Mouse (Mus musculus) CH12.LX (cell line): ENCODE results near the gene Wnk2. TPM values are rescaled to one million over a fixed set of nuclear protein-coding genes. Genes with fewer than 3 reads are reported as not detected.

Experiments used
- DNase-seq: peaks from one replicate; pipeline ENCODE4 v3.0.0-alpha.2; 2013; ENCODE audit errors: extremely low read depth
- H3K27ac ChIP-seq: 2 replicates; pipeline ENCODE4 v1.5.1; 2012; ENCODE audit warnings: low read depth, mild to moderate bottlenecking, control low read depth, moderate library complexity; ENCODE audit not compliant: insufficient read depth
- H3K27me3 ChIP-seq: replicated peaks from 2 replicates; pipeline ENCODE3; 2012; ENCODE audit warnings: inconsistent platforms
- H3K36me3 ChIP-seq, 2 experiments: replicated peaks in 1 of 2; 2 replicates each; pipeline versions ENCODE3 to v1.6.1; 2012; ENCODE audit warnings: inconsistent platforms in 1 of 2, low read length in 1 of 2, mild to moderate bottlenecking in 1 of 2, mixed read lengths in 1 of 2, moderate library complexity in 1 of 2; ENCODE audit not compliant: control insufficient read depth in 1 of 2, insufficient read depth in 1 of 2
- H3K4me1 ChIP-seq, 2 experiments: 2 replicates each; pipeline ENCODE4 v1.6.1; 2012; ENCODE audit warnings: inconsistent platforms in 1 of 2, moderate library complexity in 1 of 2; ENCODE audit not compliant: insufficient read depth in 2 of 2, control insufficient read depth in 1 of 2
- H3K4me2 ChIP-seq: 2 replicates; pipeline ENCODE4 v1.6.1; 2012; ENCODE audit warnings: low read depth, mild to moderate bottlenecking, control low read depth; ENCODE audit not compliant: poor library complexity, insufficient read depth, severe bottlenecking
- H3K4me3 ChIP-seq, 3 experiments: fragments of 150-350 bp in 1 of 3; sonication (generic) in 1 of 3; replicated peaks in 1 of 3; 2 replicates each; pipeline versions ENCODE3 to v1.5.1; 2011 to 2012; ENCODE audit warnings: low read depth in 2 of 3, low read length in 2 of 3, mild to moderate bottlenecking in 2 of 3, moderate library complexity in 2 of 3, control low read depth in 1 of 3, improper control_type of control experiment in 1 of 3, inconsistent platforms in 1 of 3, mixed read lengths in 1 of 3; ENCODE audit not compliant: poor library complexity in 1 of 3
- H3K79me2 ChIP-seq: replicated peaks from 2 replicates; pipeline ENCODE4 v1.6.1; 2012; ENCODE audit warnings: mild to moderate bottlenecking, moderate library complexity; ENCODE audit not compliant: control insufficient read depth, poor library complexity, insufficient read depth, severe bottlenecking; ENCODE audit errors: extremely low read depth
- H3K9ac ChIP-seq: 2 replicates; pipeline ENCODE4 v1.6.1; 2012; ENCODE audit warnings: low read depth, mild to moderate bottlenecking, control low read depth, moderate library complexity; ENCODE audit not compliant: insufficient read depth
- H3K9me3 ChIP-seq: replicated peaks from 2 replicates; pipeline ENCODE3; 2012; ENCODE audit warnings: low read length, inconsistent platforms, mixed read lengths
- BHLHE40 ChIP-seq: IDR thresholded peaks from 2 replicates; pipeline ENCODE4 v1.6.1; 2011; ENCODE audit warnings: mild to moderate bottlenecking, low read depth, low read length, improper control_type of control experiment
- CHD1 ChIP-seq: IDR thresholded peaks from 2 replicates; pipeline ENCODE4 v1.6.1; 2012; ENCODE audit warnings: low read depth, low read length, improper control_type of control experiment, inconsistent platforms
- CHD2 ChIP-seq: IDR thresholded peaks from 2 replicates; pipeline ENCODE4 v1.6.1; 2011; ENCODE audit warnings: low read length, improper control_type of control experiment
- ELF1 ChIP-seq: IDR thresholded peaks from 2 replicates; pipeline ENCODE4 v1.6.1; 2014; ENCODE audit warnings: low read depth, mild to moderate bottlenecking, inconsistent platforms, low read length, improper control_type of control experiment
- EP300 ChIP-seq: IDR thresholded peaks from 2 replicates; pipeline ENCODE4 v1.6.1; 2011; ENCODE audit warnings: low read length, improper control_type of control experiment
- ETS1 ChIP-seq: conservative IDR thresholded peaks from 2 replicates; pipeline ENCODE4 v1.6.1; 2012; ENCODE audit warnings: low read depth, mild to moderate bottlenecking, inconsistent platforms, low read length, improper control_type of control experiment, moderate library complexity
- GABPA ChIP-seq: IDR thresholded peaks from 2 replicates; pipeline ENCODE4 v1.6.1; 2012; ENCODE audit warnings: low read depth, low read length, improper control_type of control experiment, inconsistent platforms; ENCODE audit not compliant: insufficient replicate concordance
- HCFC1 ChIP-seq: IDR thresholded peaks from 2 replicates; pipeline ENCODE4 v1.6.1; 2012; ENCODE audit warnings: low read depth, mild to moderate bottlenecking, inconsistent platforms, low read length, improper control_type of control experiment
- IRF4 ChIP-seq: IDR thresholded peaks from 2 replicates; pipeline ENCODE4 v1.6.1; 2014; ENCODE audit warnings: low read depth, mild to moderate bottlenecking, inconsistent platforms, low read length, improper control_type of control experiment
- JUND ChIP-seq: conservative IDR thresholded peaks from 2 replicates; pipeline ENCODE4 v1.6.1; 2011; ENCODE audit warnings: low read depth, low read length, improper control_type of control experiment
- KAT2A ChIP-seq: IDR thresholded peaks from 2 replicates; pipeline ENCODE4 v1.6.1; 2012; ENCODE audit warnings: low read length, improper control_type of control experiment, inconsistent platforms; ENCODE audit not compliant: insufficient replicate concordance
- MAX ChIP-seq: IDR thresholded peaks from 2 replicates; pipeline ENCODE4 v1.6.1; 2011; ENCODE audit warnings: low read length, improper control_type of control experiment
- MAZ ChIP-seq: IDR thresholded peaks from 2 replicates; pipeline ENCODE4 v1.6.1; 2012; ENCODE audit warnings: low read depth, mild to moderate bottlenecking, inconsistent platforms, low read length, improper control_type of control experiment, moderate library complexity
- MXI1 ChIP-seq: IDR thresholded peaks from 2 replicates; pipeline ENCODE4 v1.6.1; 2011; ENCODE audit warnings: mild to moderate bottlenecking, low read depth, low read length, improper control_type of control experiment
- MYC ChIP-seq: IDR thresholded peaks from 2 replicates; pipeline ENCODE4 v1.6.1; 2011; ENCODE audit warnings: low read depth, mild to moderate bottlenecking, improper control_type of control experiment, low read length
- NRF1 ChIP-seq: IDR thresholded peaks from 2 replicates; pipeline ENCODE4 v1.6.1; 2014; ENCODE audit warnings: low read depth, mild to moderate bottlenecking, inconsistent platforms, low read length, improper control_type of control experiment, moderate library complexity
- PAX5 ChIP-seq: IDR thresholded peaks from 2 replicates; pipeline ENCODE4 v1.6.1; 2012; ENCODE audit warnings: low read length, inconsistent platforms, mixed read lengths
- RCOR1 ChIP-seq: conservative IDR thresholded peaks from 2 replicates; pipeline ENCODE4 v1.6.1; 2012; ENCODE audit warnings: low read depth, mild to moderate bottlenecking, inconsistent platforms, low read length, improper control_type of control experiment
- TBP ChIP-seq: conservative IDR thresholded peaks from 2 replicates; pipeline ENCODE4 v1.6.1; 2011; ENCODE audit warnings: low read depth, low read length, improper control_type of control experiment
- TCF12 ChIP-seq: IDR thresholded peaks from 2 replicates; pipeline ENCODE4 v1.6.1; 2014; ENCODE audit warnings: low read depth, mild to moderate bottlenecking, inconsistent platforms, low read length, improper control_type of control experiment
- UBTF ChIP-seq: IDR thresholded peaks from 2 replicates; pipeline ENCODE4 v1.6.1; 2012; ENCODE audit warnings: low read depth, mild to moderate bottlenecking, inconsistent platforms, low read length, improper control_type of control experiment, moderate library complexity
- USF2 ChIP-seq: conservative IDR thresholded peaks from 2 replicates; pipeline ENCODE4 v1.6.1; 2011; ENCODE audit warnings: low read depth, low read length, improper control_type of control experiment
- ZMIZ1 ChIP-seq: IDR thresholded peaks from 2 replicates; pipeline ENCODE4 v1.6.1; 2012; ENCODE audit warnings: low read depth, mild to moderate bottlenecking, inconsistent platforms, low read length, improper control_type of control experiment
- dilution Hi-C: fragments of 300-500 bp; cut with MboI; formaldehyde crosslinking; loops from 2 replicates; pipeline ENCODE4 v1.14.3; 2020; ENCODE audit warnings: low sequenced_read_pairs; ENCODE audit not compliant: extremely low pct_unique_long_range_greater_than_20kb, extremely low pct_ligation_motif_present
- in situ Hi-C: fragments of 300-500 bp; cut with MboI; formaldehyde crosslinking; loops from 3 replicates; pipeline ENCODE4 v1.14.3; 2019; ENCODE audit warnings: low sequenced_read_pairs, low pct_ligation_motif_present, low pct_unique_long_range_greater_than_20kb, mixed read lengths
- polyA plus RNA-seq: library from polyadenylated mRNA; unstranded; fragments of >175 nt; gene quantifications from 2 replicates; pipeline ENCODE4 v1.2.1, GENCODE M21; 2012; ENCODE audit warnings: low read depth; ENCODE audit not compliant: insufficient read length
- total RNA-seq, 2 experiments: library from RNA; depleted of rRNA; stranded (reverse); fragments of 300-350 nt in 1 of 2; fragments of >200 nt in 1 of 2; gene quantifications; 2 replicates each; pipeline ENCODE4 v1.2.3; 2012 to 2014

Wnk2 gene
- total and polyA plus RNA-seq, 3 experiments: 0.04 TPM; not detected in 2

GRCm38 (mm10) chr13:49172971-49173596 is 25.3 kb upstream of the Wnk2 start (continued):
- TF ChIP-seq KAT2A: no peak
- TF ChIP-seq USF2: no peak
- TF ChIP-seq ELF1: no peak
- TF ChIP-seq UBTF: no peak
- TF ChIP-seq TCF12: 0 out of 2 replicates have a peak, but pooled peaks have one; percentile 31
- TF ChIP-seq MAX: no peak; the same call in 1 of the 2 replicates
- no peak for TF ChIP-seq TBP

- Histone ChIP-seq H3K4me1 (0 out of 4 replicates have a peak, but pooled peaks cover 3 to 9% of the 10 kb centered on the region in 2 experiments), H3K79me2 (no peaks in the 10 kb centered on the region), H3K9me3 (no peaks in the 10 kb centered on the region), H3K27me3 (no peaks in the 10 kb centered on the region), H3K36me3 (no peaks in the 10 kb centered on the region), H3K9ac (no peak overlapping the region), H3K4me3 (no peak overlapping the region), H3K4me2 (no peak overlapping the region), H3K27ac (no peak overlapping the region)
- no peak for DNase-seq
- TF ChIP-seq MXI1 (no peak), MYC (no peak), GABPA (no peak), IRF4 (no peak), MAX (no peak), ETS1 (no peak), BHLHE40 (no peak), ZMIZ1 (no peak), JUND (no peak), MAZ (no peak), HCFC1 (no peak), PAX5 (no peak), EP300 (no peak), CHD2 (no peak), RCOR1 (no peak), CHD1 (no peak), NRF1 (no peak), TCF12 (no peak)
- in situ Hi-C loops (loop anchor here (10.0 kb wide), 1 partner anchor 118 kb away; no protein-coding TSS in a partner anchor), dilution Hi-C loops (no loop called here)
Observed at GRCm38 (mm10) chr13:49172335-49172734, 24.5 kb upstream of the Wnk2 start.
